Mouse (Mus musculus) CD4-positive, CD25-positive, alpha-beta regulatory T cell, adult 9 weeks (primary cell): Measurements from ENCODE around the gene Rcn1. TPM values are rescaled to one million over a fixed set of nuclear protein-coding genes. Genes with fewer than 3 reads are reported as not detected.

Source experiments
- polyA plus RNA-seq: library from polyadenylated mRNA; unstranded; fragments of 100-300 nt; shearing (Covaris generic); gene quantifications from one replicate; pipeline ENCODE4 v1.2.1, GENCODE M21; 2017

Rcn1 gene
- 9.9 TPM for polyA plus RNA-seq

DNA sequence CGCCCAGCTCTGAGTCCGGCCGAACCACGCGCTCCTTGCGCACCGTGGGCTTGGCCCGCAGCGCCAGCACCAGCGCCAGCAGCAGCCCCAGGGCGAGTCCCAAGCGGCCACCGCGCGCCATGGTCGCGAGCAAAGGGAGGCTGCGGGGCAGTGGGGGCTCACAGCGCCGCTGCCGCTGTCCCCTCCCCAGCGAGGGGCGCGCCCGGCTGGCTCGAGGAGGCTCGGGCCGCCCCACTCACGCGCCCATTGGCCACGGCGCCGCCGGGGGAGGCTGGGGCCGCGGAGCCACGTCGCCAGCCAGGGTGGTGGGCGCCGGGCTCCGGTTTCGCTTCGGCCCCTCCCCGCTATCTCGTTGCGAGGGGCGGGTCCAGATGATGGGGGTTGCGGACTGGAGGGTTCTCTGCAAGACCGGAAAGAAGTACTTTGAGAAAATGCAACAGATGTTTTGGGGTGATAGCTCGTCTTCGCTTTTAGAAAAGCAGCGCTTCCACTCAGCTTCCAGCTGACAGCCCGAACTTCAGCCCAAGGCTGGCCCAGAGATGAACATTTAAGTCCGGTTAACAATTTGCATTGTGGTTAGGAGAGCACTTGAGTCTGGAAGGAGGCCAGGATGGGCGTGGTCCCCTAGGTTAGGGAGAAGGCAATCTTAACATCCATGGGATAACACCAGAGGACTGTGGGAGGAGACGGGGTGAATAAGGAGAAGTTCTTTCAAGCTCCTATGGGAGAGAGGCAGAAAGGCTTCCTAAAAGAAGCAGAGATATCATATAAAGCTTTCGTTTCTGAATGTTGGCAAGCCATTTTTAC, at the start of gene Rcn1:
Gene Rcn1, minus strand, starts transcription at position 235 of the 807 bp plus-strand sequence.

Other genes with a start within 250 kb of the Rcn1 start
- not detected for gene Them7, start 175.0 kb downstream of the Rcn1 start, polyA plus RNA-seq